Mouse (Mus musculus): ENCODE measurements at regions not wholly inside any gene's neighbourhood (a gene's known extent, or its start where the extent isn't known, plus 50 kb on each side); places are given as distances from the start of the nearest gene placed in this dataset.

GRCm38 (mm10) chr5:133712652-133713051, 386.9 kb upstream of the Castor2 start:
- intact Hi-C loops (cut with DNase I): no loop called here

- intact Hi-C loops (cut with DNase I): no loop called here
Measured at GRCm38 (mm10) chr5:133708881-133709280, 390.6 kb upstream of the Castor2 start.

- intact Hi-C loops (cut with DNase I): no loop called here
Measured at GRCm38 (mm10) chr5:133686206-133686605, 413.3 kb upstream of the Castor2 start.

GRCm38 (mm10) chr5:133683021-133683420, 416.5 kb upstream of the Castor2 start:
- intact Hi-C loops (cut with DNase I): no loop called here

GRCm38 (mm10) chr5:133676791-133677450, 422.6 kb upstream of the Castor2 start:
- intact Hi-C loops (cut with DNase I): no loop called here

- intact Hi-C loops (cut with DNase I): no loop called here
Measured at GRCm38 (mm10) chr5:133675636-133676035, 423.9 kb upstream of the Castor2 start.

- intact Hi-C loops (cut with DNase I): no loop called here
Measured at GRCm38 (mm10) chr5:133666473-133666872, 433.0 kb upstream of the Castor2 start.

- intact Hi-C loops (cut with DNase I): no loop called here
Measured at GRCm38 (mm10) chr5:133662474-133663256, 436.8 kb upstream of the Castor2 start.

GRCm38 (mm10) chr5:133660351-133660750, 439.2 kb upstream of the Castor2 start:
- intact Hi-C loops (cut with DNase I): no loop called here

- intact Hi-C loops (cut with DNase I): no loop called here
Measured at GRCm38 (mm10) chr5:133656837-133657236, 442.7 kb upstream of the Castor2 start.

GRCm38 (mm10) chr5:133653431-133653830, 446.1 kb upstream of the Castor2 start:
- intact Hi-C loops (cut with DNase I): no loop called here

- intact Hi-C loops (cut with DNase I): no loop called here
Measured at GRCm38 (mm10) chr5:133650246-133650645, 449.3 kb upstream of the Castor2 start.

GRCm38 (mm10) chr5:133645696-133646195, 453.8 kb upstream of the Castor2 start:
- intact Hi-C loops (cut with DNase I): no loop called here

- intact Hi-C loops (cut with DNase I): no loop called here
Measured at GRCm38 (mm10) chr5:133643326-133643725, 456.2 kb upstream of the Castor2 start.

- intact Hi-C loops (cut with DNase I): no loop called here
Measured at GRCm38 (mm10) chr5:133634481-133634880, 465.0 kb upstream of the Castor2 start.

- intact Hi-C loops (cut with DNase I): no loop called here
Measured at GRCm38 (mm10) chr5:133631812-133632211, 467.7 kb upstream of the Castor2 start.

- intact Hi-C loops (cut with DNase I): no loop called here
Measured at GRCm38 (mm10) chr5:133619347-133619746, 480.2 kb upstream of the Castor2 start.

GRCm38 (mm10) chr5:133601241-133601739, 498.2 kb upstream of the Castor2 start:
- intact Hi-C loops (cut with DNase I): no loop called here

GRCm38 (mm10) chr5:133600630-133601029, 498.9 kb upstream of the Castor2 start:
- intact Hi-C loops (cut with DNase I): no loop called here

- intact Hi-C loops (cut with DNase I): no loop called here
Measured at GRCm38 (mm10) chr5:133598105-133598504, 501.4 kb upstream of the Castor2 start.

GRCm38 (mm10) chr5:133586492-133586891, 513.0 kb upstream of the Castor2 start:
- intact Hi-C loops (cut with DNase I): loop anchor here (10.0 kb wide), 1 partner anchor 1362 kb away; no protein-coding TSS in a partner anchor

GRCm38 (mm10) chr5:133585181-133585580, 514.3 kb upstream of the Castor2 start:
- intact Hi-C loops (cut with DNase I): loop anchor here (10.0 kb wide), 1 partner anchor 1360 kb away; no protein-coding TSS in a partner anchor
